ENCODE assay signal across 1 mouse cellular context in the genomic region with DNA sequence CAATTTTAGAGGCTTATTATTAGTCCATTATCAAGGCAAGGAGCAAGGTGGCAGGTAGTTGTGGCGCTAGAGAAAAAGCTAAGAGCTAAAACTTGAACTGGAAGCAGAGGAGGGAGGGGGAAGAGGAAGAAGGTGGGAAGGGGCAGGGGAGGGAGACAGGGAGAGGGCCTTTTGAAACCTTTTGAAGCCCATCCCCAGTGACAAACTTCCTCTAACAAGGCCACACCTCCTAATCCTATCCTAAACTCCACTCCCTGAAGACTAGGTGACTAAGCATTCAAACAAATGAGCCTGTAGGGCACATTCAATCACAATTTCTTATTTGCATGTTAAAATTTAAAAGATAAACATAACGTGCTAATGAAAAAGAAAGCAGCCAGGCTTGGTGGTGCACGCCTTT.
TF ChIP-seq lines count a peak whose summit lies in the region.

No protein-coding gene starts in this region.

TF ChIP-seq in MEL, 35 proteins besides CTCF, POLR2A, EP300 and RAD21 (continued from another document):
- no peak for TF ChIP-seq E2F4 (IDR thresholded peaks at IDR 0.05; ENCODE audit: borderline replicate concordance, low read depth, low read length)
- no peak for TF ChIP-seq CHD1 (IDR thresholded peaks at IDR 0.05; ENCODE audit: low read depth, low read length)
